Mouse (Mus musculus) layer of hippocampus, adult 11-12 months (tissue): ENCODE measurements at regions not wholly inside any gene's neighbourhood (a gene's known extent, or its start where the extent isn't known, plus 50 kb on each side); places are given as distances from the start of the nearest gene placed in this dataset.

Experiments used
- DNase-seq: peaks from one replicate; pipeline ENCODE4 v3.0.0; 2022; ENCODE audit warnings: low spot score

- DNase-seq, result no peak
Observed at GRCm38 (mm10) chr11:38036582-38036981, 800.8 kb upstream of the Tenm2 start.

DNA sequence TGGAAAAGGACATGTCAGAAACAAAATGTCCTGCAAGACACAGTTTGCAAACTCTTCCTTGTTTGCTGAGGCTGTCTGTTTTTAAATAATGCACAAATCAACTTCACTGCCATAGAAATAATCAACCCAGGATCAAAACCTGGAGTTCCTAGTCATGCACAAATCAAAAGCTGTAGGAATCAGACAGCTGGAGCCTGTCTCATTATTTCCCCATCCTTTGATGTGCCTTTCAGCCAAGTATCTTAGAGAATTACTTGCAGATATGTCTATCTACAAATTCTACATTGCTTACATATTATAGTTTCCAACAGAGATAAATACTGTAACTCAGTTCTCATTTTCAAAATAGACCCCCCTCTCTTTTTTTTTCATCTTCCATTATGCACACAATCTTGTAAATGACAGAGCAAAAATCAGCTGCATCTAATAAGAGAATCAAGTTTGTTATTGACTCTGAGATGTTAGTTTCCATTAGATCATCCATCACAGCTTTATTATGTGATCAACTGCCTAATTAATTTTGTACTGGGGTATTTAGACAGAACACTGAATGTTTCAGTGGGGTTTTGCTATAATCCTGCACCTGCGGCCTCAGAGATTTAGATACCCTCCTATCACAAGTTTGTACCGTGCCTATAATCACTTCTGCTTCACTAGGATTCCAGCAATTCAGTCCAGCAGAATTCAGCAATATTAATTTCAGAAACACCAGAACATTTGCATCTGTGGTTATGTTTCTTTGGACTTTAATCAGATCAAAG is 798.9 kb upstream of the Tenm2 start:
- DNase-seq, result no peak

DNA sequence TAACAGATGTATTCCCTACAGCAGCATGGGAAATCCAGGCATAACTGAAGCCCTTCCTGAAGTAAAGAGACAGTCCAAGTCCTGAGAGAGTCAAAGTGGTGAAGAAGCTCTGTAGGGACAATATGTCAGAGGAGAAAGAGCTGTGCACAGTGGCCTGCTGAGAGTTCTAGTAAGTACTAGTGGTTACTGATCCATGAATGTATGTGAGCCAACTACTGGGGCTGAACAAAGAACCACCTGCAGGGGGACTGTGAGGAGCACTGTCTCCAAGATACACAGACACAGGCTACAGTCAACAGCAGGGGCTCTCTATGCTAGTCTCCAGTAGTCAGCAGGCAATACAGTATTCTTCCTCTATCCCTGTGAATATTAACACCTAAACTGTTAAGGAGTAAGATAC is 785.9 kb upstream of the Tenm2 start:
- no peak for DNase-seq

GRCm38 (mm10) chr11:37978131-37978530 is 742.4 kb upstream of the Tenm2 start:
- DNase-seq, result no peak

GRCm38 (mm10) chr11:37936439-37937134 is 700.8 kb upstream of the Tenm2 start:
- DNase-seq, result no peak

GRCm38 (mm10) chr11:37913161-37913560 is 677.4 kb upstream of the Tenm2 start:
- DNase-seq, result no peak

- no peak for DNase-seq
Observed at GRCm38 (mm10) chr11:37904991-37905390, 669.2 kb upstream of the Tenm2 start.

GRCm38 (mm10) chr11:37897713-37898112 is 661.9 kb upstream of the Tenm2 start:
- no peak for DNase-seq

GRCm38 (mm10) chr11:37882717-37883116 is 647.0 kb upstream of the Tenm2 start:
- DNase-seq, result no peak

DNA sequence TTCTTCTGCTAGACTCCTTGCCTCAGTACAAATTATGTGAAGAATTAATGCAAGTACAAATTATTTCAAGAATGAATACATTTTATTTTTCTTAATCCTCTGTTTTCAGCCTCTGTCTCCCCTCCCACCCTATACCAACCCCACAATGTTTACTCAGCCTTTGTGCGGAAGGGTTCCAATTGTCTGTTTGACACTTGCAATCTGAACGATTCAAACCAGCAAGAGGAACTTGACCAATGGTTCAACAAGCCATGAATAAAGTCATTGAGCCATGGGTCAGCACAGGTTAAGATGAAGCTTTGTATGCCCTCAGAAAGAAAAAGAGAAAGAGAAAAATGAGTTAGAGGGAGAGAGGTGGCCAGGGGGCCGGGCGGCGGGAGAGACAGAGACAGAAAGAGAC is 601.5 kb upstream of the Tenm2 start:
- no peak for DNase-seq

GRCm38 (mm10) chr11:37830975-37831374 is 595.2 kb upstream of the Tenm2 start:
- DNase-seq, result no peak

DNA sequence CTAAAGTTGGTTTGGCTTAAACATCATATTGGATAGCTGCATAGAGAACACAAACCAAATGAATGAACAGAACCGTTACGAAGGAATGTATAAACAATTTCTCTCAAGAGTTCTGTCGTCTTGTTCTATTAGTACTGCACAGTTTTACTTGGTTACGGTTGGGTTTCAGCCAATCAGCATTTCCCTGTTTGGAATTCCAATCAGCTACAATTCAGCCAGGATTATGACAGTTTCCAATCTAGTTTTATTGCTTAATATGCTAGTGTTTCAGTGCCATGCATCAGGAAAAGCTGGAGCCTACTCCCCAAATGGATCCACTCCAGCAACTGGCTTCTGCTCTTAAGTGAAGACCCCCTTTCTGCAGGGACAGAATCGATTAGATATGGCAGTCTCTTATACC is 571.0 kb upstream of the Tenm2 start:
- DNase-seq, result no peak

- DNase-seq, result no peak
Observed at GRCm38 (mm10) chr11:37798783-37799318, 563.1 kb upstream of the Tenm2 start.

GRCm38 (mm10) chr11:37772481-37773089 is 536.8 kb upstream of the Tenm2 start:
- no peak for DNase-seq

GRCm38 (mm10) chr11:37770881-37771280 is 535.1 kb upstream of the Tenm2 start:
- DNase-seq, result no peak

- no peak for DNase-seq
Observed at GRCm38 (mm10) chr11:37768121-37768520, 532.4 kb upstream of the Tenm2 start.

GRCm38 (mm10) chr11:37735992-37736391 is 500.2 kb upstream of the Tenm2 start:
- DNase-seq, result peak; percentile 5

DNA sequence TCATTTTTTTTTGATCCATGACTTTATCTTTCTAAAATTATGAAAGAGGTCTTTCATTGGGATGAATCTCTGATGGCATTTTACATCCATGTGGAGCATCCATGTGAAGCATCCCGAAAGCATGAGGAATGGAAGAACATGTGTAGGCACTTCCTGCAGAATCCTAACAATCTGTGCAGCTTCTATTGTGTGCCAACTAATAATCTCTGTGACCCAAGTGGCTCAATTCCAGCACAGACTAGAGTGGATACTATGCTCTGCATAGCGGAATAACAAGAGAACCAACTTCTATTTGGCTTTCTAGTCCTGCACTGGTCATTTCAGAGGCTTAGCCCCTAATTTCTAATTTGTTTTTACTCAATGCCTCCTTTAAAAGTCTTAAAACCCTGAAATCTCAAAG is 499.7 kb upstream of the Tenm2 start:
- no peak for DNase-seq

GRCm38 (mm10) chr11:37696981-37697380 is 461.2 kb upstream of the Tenm2 start:
- DNase-seq, result no peak

DNA sequence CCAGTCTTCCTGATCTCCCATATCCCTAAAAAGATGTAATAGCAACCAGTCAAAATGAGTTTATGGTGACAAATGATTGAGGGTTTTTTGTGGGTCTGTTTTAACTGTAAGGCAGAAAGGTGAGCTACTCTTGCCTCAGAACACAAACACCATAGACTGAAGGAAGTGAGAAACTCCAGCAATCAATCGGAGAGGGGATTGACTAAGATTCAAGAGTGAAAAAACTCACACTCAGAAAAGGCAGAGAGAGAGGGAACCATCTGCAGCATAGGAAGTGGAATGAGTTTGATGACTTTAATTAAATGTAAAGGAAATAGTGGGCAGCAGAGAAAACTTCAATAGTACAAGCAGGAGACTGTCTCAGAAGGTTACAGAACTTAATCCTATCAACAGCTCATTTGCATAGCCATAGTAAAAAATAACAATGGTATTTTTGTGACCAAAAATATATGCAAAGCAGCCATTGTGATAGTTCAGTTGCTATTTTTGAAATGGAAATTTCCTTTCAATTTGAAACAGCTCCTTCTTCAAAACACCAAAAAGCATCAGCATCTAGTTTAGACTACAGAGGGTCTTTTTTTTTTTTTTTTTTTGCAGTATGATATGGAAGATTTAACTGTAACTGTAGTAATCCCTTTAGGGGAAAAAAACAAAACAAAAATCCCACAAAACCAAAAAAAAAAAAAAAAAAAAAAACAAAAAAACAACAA is 442.9 kb upstream of the Tenm2 start:
- DNase-seq, result no peak

GRCm38 (mm10) chr11:37671320-37671719 is 435.6 kb upstream of the Tenm2 start:
- no peak for DNase-seq

DNA sequence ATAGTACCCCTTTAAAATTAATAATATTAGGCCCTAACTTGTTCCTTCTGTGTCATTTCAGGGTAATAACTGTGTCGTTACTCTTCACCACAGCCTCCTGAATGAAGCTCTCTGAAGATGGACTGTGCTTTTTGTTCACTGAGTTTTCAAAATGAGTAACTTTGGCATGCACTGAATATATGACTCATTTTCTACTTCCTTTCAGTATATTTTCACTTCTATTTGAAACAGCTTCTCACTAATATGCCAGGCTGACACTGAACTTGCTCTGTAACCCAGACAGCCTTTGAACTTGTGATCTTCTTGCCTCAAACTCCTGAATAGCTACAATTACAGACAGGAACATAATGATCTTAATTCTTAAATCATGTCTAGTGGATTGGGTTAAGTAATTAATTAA is 431.2 kb upstream of the Tenm2 start:
- DNase-seq, result no peak
